Mouse (Mus musculus) left cerebral cortex, postnatal 25 days (tissue): ENCODE measurements around the gene Tmem191c. TPM values are rescaled to one million over a fixed set of nuclear protein-coding genes. Genes with fewer than 3 reads are reported as not detected.

Experiments
- DNase-seq, 2 experiments: peaks; one replicate each; pipeline ENCODE4 v3.0.0; 2022; ENCODE audit warnings: low spot score in 2 of 2, mixed read lengths in 1 of 2
- intact Hi-C: fragments of 180-260 bp; cut with DNase I; formaldehyde crosslinking; loops from one replicate; pipeline ENCODE4 v1.15.1; 2025
- total RNA-seq, 2 experiments: library from RNA; stranded (reverse); gene quantifications; 2 replicates each; pipeline ENCODE4 v1.2.3; 2021

The Tmem191c gene
- total RNA-seq, 2 experiments from 2014 or later, result 99.2 to 116 TPM

DNA sequence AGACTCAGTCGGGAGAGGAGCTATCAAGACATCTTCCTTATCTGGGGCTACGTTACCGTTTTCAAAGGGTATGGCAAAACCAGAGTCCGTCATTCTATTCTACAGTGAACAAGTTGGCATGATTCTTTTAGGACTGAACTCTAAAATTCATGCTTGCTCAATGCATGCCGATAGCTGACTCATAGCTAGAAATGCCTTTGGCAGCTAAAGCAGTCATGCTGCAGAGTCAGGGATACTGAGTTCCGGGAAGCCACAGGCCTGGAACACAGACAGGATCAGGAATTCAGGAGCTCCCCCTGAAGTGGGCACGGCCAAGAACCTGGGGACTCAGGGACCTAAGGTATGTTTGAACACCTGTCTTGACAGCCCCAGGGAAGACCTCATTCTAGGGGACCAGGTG is 40.7 kb downstream of the Tmem191c start:
- peak in 1 of 2 experiments; percentile 60 for DNase-seq

DNA sequence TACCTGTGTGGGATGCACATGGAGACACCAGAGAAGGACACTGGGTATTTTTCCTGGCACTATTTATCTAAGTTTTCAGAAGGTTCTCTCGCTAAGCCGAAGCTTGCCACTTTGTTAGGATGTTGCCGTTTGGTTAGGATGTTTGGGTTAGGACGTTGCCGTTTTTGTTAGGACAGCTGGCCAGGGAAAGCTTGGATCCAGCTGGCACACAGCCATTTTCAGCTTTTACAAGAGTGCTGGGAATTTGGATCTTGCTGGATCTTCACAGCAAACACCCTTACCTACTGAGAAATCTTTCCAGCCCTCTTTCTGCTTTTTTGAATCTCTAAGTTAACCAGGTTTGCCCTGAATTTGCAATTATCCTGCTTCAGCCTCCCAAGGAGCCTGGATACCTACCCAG is 45.6 kb downstream of the Tmem191c start:
- intact Hi-C loops, result no loop called here
- DNase-seq, result peak in 1 of 2 experiments; percentile 38

More for the DNA sequence above, 40.7 kb downstream of the Tmem191c start:
- intact Hi-C loops, result no loop called here

DNA sequence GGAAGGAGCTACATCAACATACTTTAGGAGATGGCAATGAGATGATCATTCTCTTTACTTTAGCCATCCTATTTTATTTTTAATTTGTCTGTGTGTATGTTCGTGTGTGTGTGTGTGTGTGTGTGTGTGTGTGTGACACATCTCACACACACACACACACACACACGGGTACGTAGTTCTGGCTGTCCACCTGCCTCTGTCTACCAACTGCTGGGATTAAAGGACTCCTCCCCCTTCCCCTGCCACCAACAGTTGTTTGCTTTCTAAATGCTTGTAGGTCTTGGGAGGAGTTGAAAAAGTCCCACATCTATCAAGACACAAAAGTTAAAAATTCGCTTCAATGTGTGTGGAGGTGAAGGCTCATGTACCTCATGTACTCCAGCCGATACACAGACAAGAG is 48.9 kb downstream of the Tmem191c start:
- intact Hi-C loops, result no loop called here

DNA sequence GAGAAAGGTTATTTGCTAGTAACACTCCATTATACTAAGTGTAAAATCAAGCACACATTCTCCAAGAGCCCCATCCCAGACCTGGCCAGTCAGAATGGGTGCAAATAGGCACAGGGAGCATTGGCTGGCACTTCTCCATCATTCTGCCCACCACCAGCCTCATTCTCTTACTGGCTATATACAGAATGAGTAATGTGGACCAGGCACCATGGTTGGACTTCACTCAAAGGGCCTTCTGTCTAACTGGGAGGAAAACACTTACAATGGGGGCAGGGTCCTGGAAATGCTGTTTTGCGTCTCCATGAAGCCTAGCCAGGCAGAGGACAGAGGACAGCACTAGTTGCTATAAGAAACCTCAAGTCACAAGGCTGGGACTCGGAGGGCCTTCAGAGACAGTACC is 50.2 kb downstream of the Tmem191c start:
- no peak for DNase-seq
- intact Hi-C loops, result no loop called here

More for the DNA sequence above, 48.9 kb downstream of the Tmem191c start:
- no peak for DNase-seq

DNA sequence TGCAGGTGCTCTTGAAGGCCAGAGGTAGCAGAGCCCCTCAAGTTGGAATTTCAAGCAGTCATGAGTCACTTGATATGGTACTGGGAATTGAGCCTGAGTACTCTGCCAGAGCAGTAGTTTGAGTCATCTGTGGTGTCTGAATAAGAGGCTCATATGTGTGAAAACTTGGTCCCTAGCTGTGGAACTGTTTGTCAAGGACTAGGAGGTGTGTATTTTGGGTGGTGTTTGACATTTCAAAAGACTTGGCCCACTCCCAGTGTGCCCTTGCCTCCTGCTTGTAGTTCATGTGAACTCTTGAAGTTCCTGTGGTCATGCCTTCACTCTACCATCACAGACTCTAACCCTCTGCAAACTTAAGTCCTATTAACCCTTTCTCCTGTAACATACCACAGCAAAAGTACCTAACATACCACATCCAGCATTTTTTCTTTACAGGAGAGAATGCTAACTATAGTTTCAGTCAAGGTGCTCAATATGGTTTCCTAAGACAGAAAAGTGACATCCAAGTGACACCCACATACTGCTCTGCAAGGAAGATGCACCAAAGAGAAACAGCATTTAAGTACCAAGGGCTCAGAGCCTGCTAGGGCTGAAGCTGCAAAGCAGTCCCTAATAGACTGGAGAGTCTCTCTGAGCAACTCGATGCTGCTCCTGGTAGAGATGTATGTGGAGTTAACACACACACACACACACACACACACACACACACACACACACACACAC is 54.1 kb downstream of the Tmem191c start:
- intact Hi-C loops, result no loop called here

DNA sequence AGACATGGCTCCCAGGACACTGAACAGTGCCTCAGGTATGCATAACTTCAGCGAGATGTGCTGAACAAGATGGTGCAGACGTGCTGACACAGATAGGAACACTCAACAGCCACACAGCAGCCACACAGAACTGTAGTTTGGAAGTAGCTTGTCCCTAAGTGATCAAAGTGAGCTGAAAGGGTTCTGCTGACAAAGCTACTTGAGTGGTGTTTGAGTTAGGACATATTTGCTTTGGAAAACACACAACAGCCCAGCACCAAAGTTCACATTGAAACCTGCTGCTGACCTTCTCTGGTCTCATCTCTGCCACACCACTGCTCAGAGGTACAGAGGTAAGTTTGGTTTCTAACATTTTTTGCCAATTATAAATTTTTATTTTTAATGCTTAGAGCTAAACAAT is 55.2 kb downstream of the Tmem191c start, which contains the start of gene Serpind1:
Serpind1 (plus strand) TSS at position 256 of the 400 bp plus-strand sequence.
- intact Hi-C loops, result no loop called here
- no peak for DNase-seq

More for the DNA sequence above, 54.1 kb downstream of the Tmem191c start:
- DNase-seq, result peak in 1 of 2 experiments; percentile 89

DNA sequence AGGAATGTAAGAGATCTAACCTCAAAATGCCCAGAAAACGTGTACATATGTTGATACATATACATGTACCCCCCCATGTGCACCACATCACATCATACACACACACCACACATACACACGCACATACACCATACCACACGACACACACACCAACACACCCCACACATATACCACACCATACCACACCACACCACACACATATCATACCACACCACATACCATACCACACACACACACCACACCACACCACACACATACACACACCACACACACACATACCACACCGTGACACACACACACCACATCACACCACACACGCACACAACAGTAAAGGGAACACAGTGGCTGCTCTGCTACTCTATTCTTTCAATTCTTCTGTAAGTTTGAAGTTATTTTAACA is 56.0 kb downstream of the Tmem191c start:
- intact Hi-C loops, result no loop called here
- no peak for DNase-seq

Other genes with a start within 250 kb of the Tmem191c start
- 10 to 100 TPM; 46.1 to 50.4 TPM for gene Ypel1, start 206.4 kb upstream of the Tmem191c start, total RNA-seq
- 10 to 100 TPM; 72.7 to 84.5 TPM for gene Ppil2, start 164.8 kb upstream of the Tmem191c start, total RNA-seq
- 1 to 10 TPM; 1.6 to 1.9 TPM for gene 2610318N02Rik, start 150.9 kb upstream of the Tmem191c start, total RNA-seq
- gene Sdf2l1, start 143.7 kb upstream of the Tmem191c start, total RNA-seq, result 10 to 100 TPM; 34.0 to 34.2 TPM
- 10 to 100 TPM; 30.6 to 31.5 TPM for gene Ydjc, start 131.5 kb upstream of the Tmem191c start, total RNA-seq
- 1 to 10 TPM; 1.9 to 2.3 TPM for gene Ccdc116, start 128.8 kb upstream of the Tmem191c start, total RNA-seq
- 100 to 1,000 TPM; 138 to 158 TPM for gene Ube2l3, start 73.4 kb upstream of the Tmem191c start, total RNA-seq
- gene Rimbp3, start 67.5 kb upstream of the Tmem191c start, total RNA-seq, result 1 to 10 TPM; 1.1 to 2.3 TPM
- gene Hic2, start 42.5 kb upstream of the Tmem191c start, total RNA-seq, result 1 to 10 TPM; 4.2 to 4.4 TPM
- gene Serpind1, start 55.3 kb downstream of the Tmem191c start, total RNA-seq, result 1 to 10 TPM; 2.5 to 2.7 TPM
- 10 to 100 TPM; 21.5 to 23.9 TPM for gene Snap29, start 129.9 kb downstream of the Tmem191c start, total RNA-seq
- gene Pi4ka, start 130.2 kb downstream of the Tmem191c start, total RNA-seq, result 100 to 1,000 TPM; 324 to 328 TPM
- gene Crkl, start 175.9 kb downstream of the Tmem191c start, total RNA-seq, result 10 to 100 TPM; 30.9 to 31.0 TPM
- 100 to 1,000 TPM in 1 of 2 experiments, 10 to 100 TPM in 1; 96.9 to 100 TPM for gene Aifm3, start 213.5 kb downstream of the Tmem191c start, total RNA-seq
- gene Lztr1, start 232.6 kb downstream of the Tmem191c start, total RNA-seq, result 100 to 1,000 TPM; 149 TPM